Mouse (Mus musculus): ENCODE measurements around the gene H2al1d. TPM values are rescaled to one million over a fixed set of nuclear protein-coding genes. Genes with fewer than 3 reads are reported as not detected.
"Not testable (repeated sequence)": the region's sequence is repeated elsewhere in the genome, so short reads cannot be mapped to it uniquely, and the experiment has no call there.

Gene H2al1d
- polyA plus RNA-seq (2015; fragmentation: Nextera tagmentation; extraction: Ambion mirVana) = not detected in 2 replicates

DNA sequence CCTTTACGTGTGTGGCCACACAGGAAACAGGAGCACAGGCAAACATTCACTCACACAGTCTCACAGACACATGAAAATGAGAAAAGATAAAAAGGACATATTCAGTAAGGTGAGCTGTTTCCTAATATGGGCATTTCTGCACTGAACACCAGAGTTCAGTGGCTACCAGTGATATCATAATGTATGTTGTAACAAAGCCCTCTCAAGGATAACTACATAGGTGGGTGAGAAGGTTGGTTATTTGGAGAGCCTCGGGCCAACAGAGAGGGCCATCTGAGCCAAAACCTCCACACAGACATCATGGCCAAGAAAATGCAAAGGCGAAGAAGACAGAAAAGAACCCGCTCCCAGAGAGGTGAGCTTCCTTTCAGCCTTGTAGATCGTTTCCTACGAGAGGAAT lies at the start of gene H2al1d:
Gene H2al1d (plus strand): TSS at position 301 of the 400 bp plus-strand sequence.
- H3K9me3 ChIP-seq (replicated peaks; ENCODE audit: control insufficient read depth, low read length); H3K27ac ChIP-seq (ENCODE audit: low read length); H3K4me3 ChIP-seq (replicated peaks; ENCODE audit: low read length); ATAC-seq (ENCODE audit: insufficient read depth, low FRiP score); H3K27me3 ChIP-seq (ENCODE audit: control insufficient read depth, insufficient read depth, low read length); H3K36me3 ChIP-seq (ENCODE audit: control insufficient read depth, insufficient read depth, low read length); H3K4me1 ChIP-seq (ENCODE audit: control insufficient read depth, insufficient read depth, low read length); H3K9ac ChIP-seq (ENCODE audit: low read length); H3K4me2 ChIP-seq (ENCODE audit: low read depth, low read length): not testable (repeated sequence)
- no CpG with 5 or more reads among the region's 6 CpGs for WGBS

- Histone ChIP-seq H3K27ac (ENCODE audit: low read length) (no peak overlapping the region), H3K4me1 (ENCODE audit: control insufficient read depth, insufficient read depth, low read length) (no peaks in the 10 kb centered on the region), H3K4me3 (replicated peaks; ENCODE audit: low read length) (no peak overlapping the region), H3K9me3 (replicated peaks; ENCODE audit: control insufficient read depth, low read length) (no peaks in the 10 kb centered on the region), H3K36me3 (ENCODE audit: control insufficient read depth, insufficient read depth, low read length) (no peaks in the 10 kb centered on the region), H3K9ac (ENCODE audit: low read length) (no peak overlapping the region), H3K27me3 (ENCODE audit: control insufficient read depth, insufficient read depth, low read length) (no peaks in the 10 kb centered on the region; the same call in 1 of the 2 replicates), H3K4me2 (ENCODE audit: low read depth, low read length) (no peak overlapping the region)
- 52% methylated on average over 8 of the region's 8 CpGs for WGBS
- ATAC-seq (ENCODE audit: insufficient read depth, low FRiP score) = no peak
These were observed 43.7 kb upstream of the H2al1d start for GRCm38 (mm10) chrX:11264918-11265317.

- Histone ChIP-seq H3K36me3 (ENCODE audit: control insufficient read depth, insufficient read depth, low read length) (no peaks in the 10 kb centered on the region), H3K4me1 (ENCODE audit: control insufficient read depth, insufficient read depth, low read length) (no peaks in the 10 kb centered on the region), H3K4me3 (replicated peaks; ENCODE audit: low read length) (no peak overlapping the region), H3K27ac (ENCODE audit: low read length) (no peak overlapping the region), H3K9me3 (replicated peaks; ENCODE audit: control insufficient read depth, low read length) (no peaks in the 10 kb centered on the region), H3K4me2 (ENCODE audit: low read depth, low read length) (no peak overlapping the region), H3K27me3 (ENCODE audit: control insufficient read depth, insufficient read depth, low read length) (peaks cover 5% of the 10 kb centered on the region; the same call in 1 of the 2 replicates), H3K9ac (ENCODE audit: low read length) (no peak overlapping the region)
- 43% methylated on average over 7 of the region's 7 CpGs for WGBS
- ATAC-seq (ENCODE audit: insufficient read depth, low FRiP score) = peak; percentile 53; the same call in 1 of the 2 replicates
These were observed 40.8 kb upstream of the H2al1d start for GRCm38 (mm10) chrX:11267791-11268190.

GRCm38 (mm10) chrX:11269074-11269473 lies 39.5 kb upstream of the H2al1d start:
- H3K27ac ChIP-seq (ENCODE audit: low read length) = no peak overlapping the region
- H3K4me1 ChIP-seq (ENCODE audit: control insufficient read depth, insufficient read depth, low read length) = no peaks in the 10 kb centered on the region
- H3K27me3 ChIP-seq (ENCODE audit: control insufficient read depth, insufficient read depth, low read length) = peaks cover 5% of the 10 kb centered on the region; the same call in 1 of the 2 replicates
- no peak overlapping the region for H3K4me2 ChIP-seq (ENCODE audit: low read depth, low read length)
- 89% methylated on average over 3 of the region's 3 CpGs for WGBS
- no peak overlapping the region for H3K9ac ChIP-seq (ENCODE audit: low read length)
- no peak for ATAC-seq (ENCODE audit: insufficient read depth, low FRiP score)
- no peaks in the 10 kb centered on the region for H3K9me3 ChIP-seq (replicated peaks; ENCODE audit: control insufficient read depth, low read length)
- H3K36me3 ChIP-seq (ENCODE audit: control insufficient read depth, insufficient read depth, low read length) = no peaks in the 10 kb centered on the region
- H3K4me3 ChIP-seq (replicated peaks; ENCODE audit: low read length) = no peak overlapping the region

- H3K36me3 ChIP-seq (ENCODE audit: control insufficient read depth, insufficient read depth, low read length) = no peaks in the 10 kb centered on the region
- no peak overlapping the region for H3K4me2 ChIP-seq (ENCODE audit: low read depth, low read length)
- no peaks in the 10 kb centered on the region for H3K4me1 ChIP-seq (ENCODE audit: control insufficient read depth, insufficient read depth, low read length)
- ATAC-seq (ENCODE audit: insufficient read depth, low FRiP score) = no peak
- H3K4me3 ChIP-seq (replicated peaks; ENCODE audit: low read length) = no peak overlapping the region
- H3K9me3 ChIP-seq (replicated peaks; ENCODE audit: control insufficient read depth, low read length) = no peaks in the 10 kb centered on the region
- H3K9ac ChIP-seq (ENCODE audit: low read length) = no peak overlapping the region
- H3K27me3 ChIP-seq (ENCODE audit: control insufficient read depth, insufficient read depth, low read length) = peaks cover 8% of the 10 kb centered on the region; the same call in 1 of the 2 replicates
- no peak overlapping the region for H3K27ac ChIP-seq (ENCODE audit: low read length)
- 69% methylated on average over 3 of the region's 3 CpGs for WGBS
These were observed 35.4 kb upstream of the H2al1d start for GRCm38 (mm10) chrX:11273190-11273589.

DNA sequence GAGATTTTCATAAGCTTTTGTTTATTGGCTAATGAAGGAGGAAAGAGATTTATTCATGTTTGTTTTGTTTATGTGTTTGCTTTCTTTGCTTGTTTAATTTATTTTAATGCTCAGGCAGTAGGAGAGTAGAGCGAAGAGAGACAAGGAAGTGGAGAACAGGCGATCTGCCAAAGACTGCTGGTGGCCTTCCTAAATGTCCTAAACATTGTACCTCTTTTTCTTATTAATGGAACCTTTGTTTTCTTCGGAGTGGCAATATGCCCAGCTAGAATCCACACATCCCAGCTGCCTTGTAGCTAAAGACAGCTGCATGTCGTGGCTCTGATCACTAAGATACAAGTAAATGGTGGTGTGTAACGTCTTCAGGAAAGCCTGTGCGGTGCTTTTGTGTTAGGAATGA lies 31.5 kb upstream of the H2al1d start:
- Histone ChIP-seq H3K27ac (ENCODE audit: low read length) (no peak overlapping the region), H3K4me2 (ENCODE audit: low read depth, low read length) (no peak overlapping the region), H3K4me3 (replicated peaks; ENCODE audit: low read length) (no peak overlapping the region), H3K36me3 (ENCODE audit: control insufficient read depth, insufficient read depth, low read length) (no peaks in the 10 kb centered on the region), H3K4me1 (ENCODE audit: control insufficient read depth, insufficient read depth, low read length) (no peaks in the 10 kb centered on the region), H3K27me3 (ENCODE audit: control insufficient read depth, insufficient read depth, low read length) (peaks cover 8% of the 10 kb centered on the region; the same call in 1 of the 2 replicates), H3K9me3 (replicated peaks; ENCODE audit: control insufficient read depth, low read length) (no peaks in the 10 kb centered on the region), H3K9ac (ENCODE audit: low read length) (no peak overlapping the region)
- ATAC-seq (ENCODE audit: insufficient read depth, low FRiP score) = no peak
- WGBS = 62% methylated on average over 6 of the region's 6 CpGs

DNA sequence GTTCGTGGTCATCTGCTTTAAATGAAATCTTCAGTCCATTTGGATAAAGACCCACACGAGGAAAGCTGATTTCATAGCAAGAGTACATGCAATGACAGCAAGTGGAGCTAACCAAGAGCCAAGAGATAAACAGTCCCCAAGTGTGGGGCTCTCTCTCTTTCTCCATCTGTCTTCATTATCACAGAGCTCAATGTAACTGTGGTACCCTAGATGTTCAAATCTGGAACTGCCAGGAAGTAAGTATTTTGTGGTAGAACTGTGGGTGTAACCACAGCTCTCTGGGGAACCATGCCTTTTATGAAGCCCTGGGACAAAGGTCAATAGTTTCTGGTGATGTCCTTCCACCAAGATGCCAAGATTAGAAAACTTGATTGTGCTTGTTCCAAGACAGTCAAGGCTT lies 27.9 kb upstream of the H2al1d start:
- no peaks in the 10 kb centered on the region for H3K9me3 ChIP-seq (replicated peaks; ENCODE audit: control insufficient read depth, low read length)
- H3K27ac ChIP-seq (ENCODE audit: low read length) = no peak overlapping the region
- 52% methylated on average over 2 of the region's 2 CpGs for WGBS
- H3K4me1 ChIP-seq (ENCODE audit: control insufficient read depth, insufficient read depth, low read length) = no peaks in the 10 kb centered on the region
- H3K9ac ChIP-seq (ENCODE audit: low read length) = no peak overlapping the region
- no peaks in the 10 kb centered on the region for H3K36me3 ChIP-seq (ENCODE audit: control insufficient read depth, insufficient read depth, low read length)
- 0 out of 2 replicates have a peak, but pooled peaks cover 4% of the 10 kb centered on the region for H3K27me3 ChIP-seq (ENCODE audit: control insufficient read depth, insufficient read depth, low read length)
- ATAC-seq (ENCODE audit: insufficient read depth, low FRiP score) = no peak
- H3K4me2 ChIP-seq (ENCODE audit: low read depth, low read length) = no peak overlapping the region
- no peak overlapping the region for H3K4me3 ChIP-seq (replicated peaks; ENCODE audit: low read length)

DNA sequence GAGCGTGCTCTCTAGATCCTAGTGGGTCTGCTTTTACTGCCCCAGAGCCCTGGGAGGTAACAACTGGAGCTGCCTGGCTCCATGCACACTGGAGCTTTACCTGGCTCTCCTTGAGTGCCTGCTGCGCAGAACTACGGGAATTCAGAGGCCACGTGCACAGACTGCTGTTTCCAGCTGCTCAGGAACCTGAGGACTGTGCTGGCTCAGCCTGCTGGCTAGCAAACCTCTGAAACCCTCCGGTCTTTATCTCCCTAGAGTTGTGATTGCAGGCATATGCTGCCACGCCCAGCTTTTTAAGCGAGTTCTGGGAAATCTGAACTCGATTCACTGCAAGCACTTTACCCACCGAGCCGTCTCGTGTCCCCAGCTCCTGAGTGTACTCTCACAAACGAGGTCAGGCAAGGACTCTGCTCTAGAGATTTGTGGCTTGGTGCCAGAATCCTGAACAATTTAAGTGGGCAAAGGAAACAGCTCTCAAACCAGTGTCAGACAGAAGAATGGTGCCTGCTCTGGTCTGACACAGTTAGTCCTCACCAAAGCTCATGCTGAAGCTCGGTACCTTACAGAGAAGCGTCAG lies 20.2 kb upstream of the H2al1d start:
- Histone ChIP-seq H3K27ac (ENCODE audit: low read length) (no peak overlapping the region), H3K27me3 (ENCODE audit: control insufficient read depth, insufficient read depth, low read length) (peaks cover 2% of the 10 kb centered on the region), H3K36me3 (ENCODE audit: control insufficient read depth, insufficient read depth, low read length) (no peaks in the 10 kb centered on the region), H3K9ac (ENCODE audit: low read length) (no peak overlapping the region), H3K9me3 (replicated peaks; ENCODE audit: control insufficient read depth, low read length) (no peaks in the 10 kb centered on the region), H3K4me2 (ENCODE audit: low read depth, low read length) (no peak overlapping the region), H3K4me1 (ENCODE audit: control insufficient read depth, insufficient read depth, low read length) (no peaks in the 10 kb centered on the region), H3K4me3 (replicated peaks; ENCODE audit: low read length) (no peak overlapping the region)
- ATAC-seq (ENCODE audit: insufficient read depth, low FRiP score) = no peak
- WGBS = 42% methylated on average over 14 of the region's 14 CpGs

DNA sequence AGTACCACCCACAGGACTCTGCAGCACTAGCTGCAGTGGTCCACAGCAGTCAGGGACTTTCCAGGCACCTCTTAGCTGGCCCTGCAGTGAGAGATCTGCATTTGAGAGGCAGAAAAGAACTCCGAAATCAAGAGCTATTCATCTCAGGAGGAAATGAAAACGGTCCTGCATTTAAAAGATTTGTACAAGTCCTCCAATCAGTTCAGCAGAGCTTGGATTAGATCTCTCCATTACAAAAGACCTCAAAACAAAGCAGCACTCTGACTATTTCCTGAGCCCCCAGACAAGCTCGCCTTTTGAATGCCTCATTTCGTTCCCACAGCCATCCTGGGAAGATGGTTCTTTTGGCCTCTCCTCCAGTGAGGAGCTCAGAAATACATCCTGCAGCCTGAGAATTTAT lies 19.4 kb upstream of the H2al1d start:
- Histone ChIP-seq H3K4me2 (ENCODE audit: low read depth, low read length) (no peak overlapping the region), H3K9ac (ENCODE audit: low read length) (no peak overlapping the region), H3K4me1 (ENCODE audit: control insufficient read depth, insufficient read depth, low read length) (no peaks in the 10 kb centered on the region), H3K27me3 (ENCODE audit: control insufficient read depth, insufficient read depth, low read length) (peaks cover 2% of the 10 kb centered on the region), H3K27ac (ENCODE audit: low read length) (no peak overlapping the region), H3K36me3 (ENCODE audit: control insufficient read depth, insufficient read depth, low read length) (no peaks in the 10 kb centered on the region), H3K4me3 (replicated peaks; ENCODE audit: low read length) (no peak overlapping the region), H3K9me3 (replicated peaks; ENCODE audit: control insufficient read depth, low read length) (no peaks in the 10 kb centered on the region)
- WGBS = 70% methylated on average over 4 of the region's 4 CpGs
- ATAC-seq (ENCODE audit: insufficient read depth, low FRiP score) = no peak
